Mouse (Mus musculus): Measurements from ENCODE around the gene Dhrs4. TPM values are rescaled to one million over a fixed set of nuclear protein-coding genes. Genes with fewer than 3 reads are reported as not detected.
A peak's percentile ranks its signal among the peaks of the same experiment; 100 is the strongest.

Dhrs4 gene
- polyA plus RNA-seq (2014; fragmentation: Nextera tagmentation; extraction: Ambion mirVana), result 49.5 and 58.3 TPM in 2 replicates

DNA sequence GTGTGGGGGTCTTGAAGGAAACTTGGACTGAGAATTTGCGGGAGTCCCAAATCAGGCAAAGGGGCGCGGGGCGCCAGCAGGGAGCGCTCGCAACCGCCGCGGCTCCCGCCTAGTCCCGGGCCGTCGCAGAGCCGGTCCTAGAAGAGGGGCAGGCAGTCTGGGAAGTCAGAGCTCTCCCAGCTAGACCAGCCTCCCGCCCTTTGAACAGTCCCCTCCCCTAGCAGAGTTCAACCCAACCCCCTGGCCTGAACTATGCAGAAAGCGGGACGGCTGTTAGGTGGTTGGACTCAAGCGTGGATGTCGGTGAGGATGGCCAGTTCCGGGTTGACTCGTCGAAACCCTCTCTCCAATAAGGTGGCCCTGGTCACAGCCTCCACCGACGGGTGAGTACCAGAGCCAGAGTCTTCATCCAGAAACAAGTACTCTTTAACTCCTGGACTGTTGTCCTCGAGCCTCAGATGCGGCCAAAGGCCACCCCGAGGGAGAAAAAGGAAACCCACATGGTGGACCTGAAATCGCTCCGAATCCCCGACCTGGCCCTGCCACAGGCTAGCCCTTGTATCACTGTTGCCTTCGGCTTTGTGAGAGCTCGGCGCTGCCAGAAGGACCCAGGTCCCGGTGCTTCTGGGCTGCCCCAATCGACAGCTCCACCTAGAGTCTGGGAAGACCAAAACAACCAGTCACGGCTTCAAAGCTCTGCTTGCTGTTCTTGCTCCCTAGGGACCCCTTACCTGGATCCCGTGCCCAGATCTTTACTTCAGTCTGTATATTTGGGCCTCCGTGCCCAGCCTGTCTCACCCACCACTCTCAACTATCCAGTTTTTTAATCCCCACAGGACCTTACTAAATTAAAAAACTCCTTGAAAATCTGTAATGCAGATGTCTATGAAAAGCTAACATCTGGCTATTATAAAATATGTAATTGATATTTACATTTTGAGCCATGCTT, at the start of gene Dhrs4:
Dhrs4 (plus strand) TSS at position 108 of the 949 bp plus-strand sequence.
- WGBS, result under 1% methylated on average over 38 of the region's 38 CpGs
- Histone ChIP-seq H3K4me2 (ENCODE audit: low read depth, low read length) (peak within 1 kb of the TSS; percentile 40), H3K4me3 (ENCODE audit: low read depth, low read length) (peak within 1 kb of the TSS; percentile 47), H3K9me3 (replicated peaks; ENCODE audit: control insufficient read depth, low read length) (no peaks in the 10 kb centered on the region), H3K4me1 (ENCODE audit: control insufficient read depth, insufficient read depth, low read length) (no peaks in the 10 kb centered on the region), H3K36me3 (replicated peaks; ENCODE audit: control insufficient read depth, insufficient read depth, low read depth, low read length) (no peaks in the 10 kb centered on the region), H3K27ac (replicated peaks; ENCODE audit: low read depth, low read length) (peak within 1 kb of the TSS; percentile 48; the same call in 1 of the 2 replicates), H3K27me3 (ENCODE audit: control insufficient read depth, insufficient read depth, low read length) (no peaks in the 10 kb centered on the region), H3K9ac (replicated peaks; ENCODE audit: low read length) (peak within 1 kb of the TSS; percentile 57)
- peak; percentile 96 for ATAC-seq (replicated peaks; ENCODE audit: insufficient number of reproducible peaks, low FRiP score, low TSS enrichment, low read depth)
- DNase-seq (ENCODE audit: low spot score), result peak; percentile 87

DNA sequence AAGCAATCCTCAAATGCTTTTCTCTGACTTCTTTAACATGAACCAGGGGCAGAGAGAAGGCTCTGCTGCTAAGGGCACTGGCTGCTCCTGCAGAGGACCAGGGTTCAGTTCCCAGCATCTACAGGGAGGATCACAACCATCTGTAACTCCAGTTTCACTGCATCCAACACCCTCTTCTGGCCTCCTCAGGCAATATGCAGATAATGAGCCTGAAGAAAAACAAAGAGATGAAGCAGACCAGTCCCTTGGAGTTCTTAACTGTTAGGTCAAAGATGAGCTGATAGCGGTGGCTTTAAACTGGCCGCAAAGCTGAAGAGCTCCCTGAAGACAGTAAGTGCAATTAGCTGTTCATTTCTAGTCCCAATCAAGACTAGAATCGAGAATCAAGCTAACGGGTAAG, 48.3 kb upstream of the Dhrs4 start:
- Histone ChIP-seq H3K9ac (replicated peaks; ENCODE audit: low read length) (no peak overlapping the region), H3K4me3 (ENCODE audit: low read depth, low read length) (no peak overlapping the region), H3K4me2 (ENCODE audit: low read depth, low read length) (no peak overlapping the region), H3K27me3 (ENCODE audit: control insufficient read depth, insufficient read depth, low read length) (no peaks in the 10 kb centered on the region), H3K4me1 (ENCODE audit: control insufficient read depth, insufficient read depth, low read length) (no peaks in the 10 kb centered on the region), H3K9me3 (replicated peaks; ENCODE audit: control insufficient read depth, low read length) (no peaks in the 10 kb centered on the region), H3K36me3 (replicated peaks; ENCODE audit: control insufficient read depth, insufficient read depth, low read depth, low read length) (no peaks in the 10 kb centered on the region), H3K27ac (replicated peaks; ENCODE audit: low read depth, low read length) (no peak overlapping the region)
- DNase-seq (ENCODE audit: low spot score), result no peak
- WGBS, result 92% methylated on average over 4 of the region's 4 CpGs
- ATAC-seq (replicated peaks; ENCODE audit: insufficient number of reproducible peaks, low FRiP score, low TSS enrichment, low read depth), result no peak

DNA sequence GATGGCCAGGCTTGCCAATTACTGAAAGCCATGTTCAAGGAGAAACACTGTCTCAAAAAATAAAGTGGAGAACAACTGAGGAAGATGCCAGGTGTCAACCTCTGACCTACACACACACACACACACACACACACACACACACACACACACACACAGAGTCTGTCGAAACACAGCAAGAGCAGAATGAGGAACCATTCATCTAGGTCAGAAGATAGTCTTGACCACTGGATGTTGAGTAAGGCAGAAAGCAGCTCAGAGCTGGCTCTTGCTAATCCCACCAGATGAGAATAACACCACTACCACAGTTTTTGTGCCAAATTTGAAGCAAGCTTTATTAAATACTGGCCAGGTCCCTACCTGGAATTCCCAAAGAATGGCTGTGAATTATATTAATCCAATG, 45.5 kb upstream of the Dhrs4 start:
- DNase-seq (ENCODE audit: low spot score), result no peak
- Histone ChIP-seq H3K27me3 (ENCODE audit: control insufficient read depth, insufficient read depth, low read length) (no peaks in the 10 kb centered on the region), H3K36me3 (replicated peaks; ENCODE audit: control insufficient read depth, insufficient read depth, low read depth, low read length) (no peaks in the 10 kb centered on the region), H3K4me1 (ENCODE audit: control insufficient read depth, insufficient read depth, low read length) (no peaks in the 10 kb centered on the region), H3K27ac (replicated peaks; ENCODE audit: low read depth, low read length) (no peak overlapping the region), H3K4me2 (ENCODE audit: low read depth, low read length) (no peak overlapping the region), H3K9ac (replicated peaks; ENCODE audit: low read length) (no peak overlapping the region), H3K4me3 (ENCODE audit: low read depth, low read length) (no peak overlapping the region), H3K9me3 (replicated peaks; ENCODE audit: control insufficient read depth, low read length) (no peaks in the 10 kb centered on the region)
- 88% methylated on average over 1 of the region's 1 CpGs for WGBS
- ATAC-seq (replicated peaks; ENCODE audit: insufficient number of reproducible peaks, low FRiP score, low TSS enrichment, low read depth), result no peak

DNA sequence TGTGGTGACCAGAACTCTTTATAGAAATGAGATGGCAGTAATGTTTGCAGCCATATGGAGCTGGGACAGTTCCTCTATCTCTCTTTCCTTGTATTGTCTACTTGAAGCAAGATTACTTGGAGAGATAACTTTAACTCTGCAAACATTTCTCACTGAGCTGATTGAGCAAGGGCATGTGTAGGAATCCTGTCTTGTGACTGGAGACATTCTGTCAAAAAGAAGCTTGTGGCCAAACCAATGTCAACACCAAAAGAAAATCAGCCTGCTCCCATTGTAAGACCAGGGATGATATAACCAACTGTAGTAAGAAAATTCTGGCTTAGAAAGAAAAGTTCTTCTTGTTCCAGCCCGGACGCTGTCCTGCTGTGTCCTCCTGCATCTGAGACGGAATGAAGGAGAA, 43.7 kb upstream of the Dhrs4 start:
- Histone ChIP-seq H3K4me3 (ENCODE audit: low read depth, low read length) (no peak overlapping the region), H3K9ac (replicated peaks; ENCODE audit: low read length) (no peak overlapping the region), H3K36me3 (replicated peaks; ENCODE audit: control insufficient read depth, insufficient read depth, low read depth, low read length) (no peaks in the 10 kb centered on the region), H3K27ac (replicated peaks; ENCODE audit: low read depth, low read length) (no peak overlapping the region), H3K9me3 (replicated peaks; ENCODE audit: control insufficient read depth, low read length) (no peaks in the 10 kb centered on the region), H3K4me1 (ENCODE audit: control insufficient read depth, insufficient read depth, low read length) (no peaks in the 10 kb centered on the region), H3K27me3 (ENCODE audit: control insufficient read depth, insufficient read depth, low read length) (no peaks in the 10 kb centered on the region), H3K4me2 (ENCODE audit: low read depth, low read length) (no peak overlapping the region)
- ATAC-seq (replicated peaks; ENCODE audit: insufficient number of reproducible peaks, low FRiP score, low TSS enrichment, low read depth) (no peak), DNase-seq (ENCODE audit: low spot score) (no peak)
- 95% methylated on average over 3 of the region's 3 CpGs for WGBS

DNA sequence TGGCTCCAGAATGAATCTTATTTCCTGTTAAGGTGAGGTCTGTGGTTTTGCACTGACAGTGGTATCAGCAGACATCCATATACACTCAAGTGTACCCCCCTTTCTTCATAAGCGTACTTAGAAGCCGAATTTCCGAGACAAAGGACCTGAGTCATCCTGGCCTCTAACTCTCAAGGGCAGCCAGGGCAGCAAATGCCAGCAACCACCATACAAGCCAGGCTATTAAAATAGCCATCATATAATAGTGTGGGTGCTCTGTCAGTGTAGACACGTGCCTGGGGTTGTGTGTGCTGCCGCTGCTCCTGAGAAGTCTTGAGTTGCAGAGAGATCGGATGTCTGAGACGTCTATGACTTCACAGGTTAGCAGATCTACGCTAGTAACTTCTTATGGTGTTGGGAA, 41.4 kb upstream of the Dhrs4 start:
- DNase-seq (ENCODE audit: low spot score) (no peak), ATAC-seq (replicated peaks; ENCODE audit: insufficient number of reproducible peaks, low FRiP score, low TSS enrichment, low read depth) (no peak)
- 74% methylated on average over 8 of the region's 8 CpGs for WGBS
- Histone ChIP-seq H3K9ac (replicated peaks; ENCODE audit: low read length) (no peak overlapping the region), H3K9me3 (replicated peaks; ENCODE audit: control insufficient read depth, low read length) (no peaks in the 10 kb centered on the region), H3K27me3 (ENCODE audit: control insufficient read depth, insufficient read depth, low read length) (no peaks in the 10 kb centered on the region), H3K4me1 (ENCODE audit: control insufficient read depth, insufficient read depth, low read length) (no peaks in the 10 kb centered on the region), H3K4me3 (ENCODE audit: low read depth, low read length) (no peak overlapping the region), H3K4me2 (ENCODE audit: low read depth, low read length) (no peak overlapping the region), H3K36me3 (replicated peaks; ENCODE audit: control insufficient read depth, insufficient read depth, low read depth, low read length) (no peaks in the 10 kb centered on the region), H3K27ac (replicated peaks; ENCODE audit: low read depth, low read length) (no peak overlapping the region)

DNA sequence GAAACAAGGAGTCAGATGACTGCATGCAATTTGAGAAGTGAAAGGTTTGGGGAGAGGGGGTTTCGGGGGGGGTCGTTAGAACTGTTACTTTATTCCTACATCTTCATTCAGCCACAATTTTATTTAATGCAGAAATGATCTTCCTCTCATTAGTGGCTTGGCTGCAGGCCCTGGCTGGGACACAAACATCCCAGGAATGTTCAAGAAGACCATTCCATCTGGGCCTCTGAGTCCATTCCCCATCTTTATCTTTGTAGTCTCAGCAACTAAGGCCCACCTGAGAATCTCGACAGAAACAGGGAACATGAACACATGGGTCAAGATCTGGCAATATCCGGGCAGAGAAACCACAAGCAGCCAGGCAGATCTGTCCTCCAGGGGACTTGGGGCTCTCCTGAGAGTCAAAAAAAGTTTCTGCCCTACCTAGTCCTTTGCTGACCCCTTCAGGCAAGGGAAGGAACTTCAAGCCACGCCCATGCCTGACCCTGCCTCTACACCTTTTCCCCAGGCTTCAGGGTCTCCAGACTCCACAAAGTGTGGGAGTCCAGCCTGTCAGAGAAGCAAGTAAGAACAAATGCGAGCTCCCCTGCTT, 40.3 kb upstream of the Dhrs4 start:
- DNase-seq (ENCODE audit: low spot score) (peak; percentile 56), ATAC-seq (replicated peaks; ENCODE audit: insufficient number of reproducible peaks, low FRiP score, low TSS enrichment, low read depth) (no peak)
- Histone ChIP-seq H3K27me3 (ENCODE audit: control insufficient read depth, insufficient read depth, low read length) (no peaks in the 10 kb centered on the region), H3K9ac (replicated peaks; ENCODE audit: low read length) (no peak overlapping the region), H3K27ac (replicated peaks; ENCODE audit: low read depth, low read length) (no peak overlapping the region), H3K36me3 (replicated peaks; ENCODE audit: control insufficient read depth, insufficient read depth, low read depth, low read length) (no peaks in the 10 kb centered on the region), H3K4me3 (ENCODE audit: low read depth, low read length) (no peak overlapping the region), H3K4me1 (ENCODE audit: control insufficient read depth, insufficient read depth, low read length) (no peaks in the 10 kb centered on the region), H3K4me2 (ENCODE audit: low read depth, low read length) (no peak overlapping the region), H3K9me3 (replicated peaks; ENCODE audit: control insufficient read depth, low read length) (no peaks in the 10 kb centered on the region)
- 30% methylated on average over 6 of the region's 6 CpGs for WGBS

DNA sequence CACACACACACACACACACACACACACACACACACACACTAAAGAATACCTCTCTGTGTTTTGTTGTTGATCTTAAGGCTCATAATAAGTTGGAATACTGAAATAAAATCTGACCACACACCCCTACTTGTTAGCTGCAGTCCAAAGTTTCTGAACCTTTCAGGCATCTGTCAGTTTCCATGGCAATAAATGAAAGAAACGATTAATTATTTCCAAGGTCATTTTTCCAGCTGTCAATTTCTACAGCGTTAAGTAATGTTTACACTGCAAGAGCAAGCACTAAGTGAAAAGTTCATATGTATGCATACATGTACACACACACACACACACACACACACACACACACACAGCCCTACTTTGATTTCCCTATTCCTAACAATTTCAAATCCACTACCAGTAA, 20.9 kb upstream of the Dhrs4 start:
- Histone ChIP-seq H3K27ac (replicated peaks; ENCODE audit: low read depth, low read length) (no peak overlapping the region), H3K4me1 (ENCODE audit: control insufficient read depth, insufficient read depth, low read length) (no peaks in the 10 kb centered on the region), H3K4me3 (ENCODE audit: low read depth, low read length) (no peak overlapping the region), H3K4me2 (ENCODE audit: low read depth, low read length) (no peak overlapping the region), H3K27me3 (ENCODE audit: control insufficient read depth, insufficient read depth, low read length) (no peaks in the 10 kb centered on the region; the same call in 1 of the 2 replicates), H3K9ac (replicated peaks; ENCODE audit: low read length) (no peak overlapping the region), H3K9me3 (replicated peaks; ENCODE audit: control insufficient read depth, low read length) (no peaks in the 10 kb centered on the region), H3K36me3 (replicated peaks; ENCODE audit: control insufficient read depth, insufficient read depth, low read depth, low read length) (no peaks in the 10 kb centered on the region)
- no peak for DNase-seq (ENCODE audit: low spot score)
- no peak for ATAC-seq (replicated peaks; ENCODE audit: insufficient number of reproducible peaks, low FRiP score, low TSS enrichment, low read depth)
- WGBS, result 83% methylated on average over 2 of the region's 2 CpGs

DNA sequence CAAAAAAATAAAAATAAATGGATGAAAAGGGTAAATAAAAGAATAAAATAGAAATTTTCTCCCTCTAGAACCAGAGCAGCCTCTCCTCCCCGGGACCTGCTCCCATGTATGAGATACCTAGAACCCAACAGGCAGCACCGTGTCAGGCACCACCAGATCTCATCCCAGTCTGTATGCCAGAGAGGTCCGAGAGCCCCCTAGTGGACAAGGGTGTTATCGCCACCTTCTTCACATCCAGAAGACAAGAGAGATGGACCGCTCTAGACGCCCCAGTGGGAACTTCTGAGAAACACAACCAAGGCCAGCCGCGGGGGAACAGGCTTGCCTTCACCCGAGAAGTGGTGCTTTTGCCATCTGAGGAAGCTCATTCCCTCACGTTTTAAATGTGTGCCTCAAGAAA, 20.3 kb upstream of the Dhrs4 start:
- H3K27ac ChIP-seq (replicated peaks; ENCODE audit: low read depth, low read length), result no peak overlapping the region
- H3K4me1 ChIP-seq (ENCODE audit: control insufficient read depth, insufficient read depth, low read length), result no peaks in the 10 kb centered on the region
- no peaks in the 10 kb centered on the region for H3K36me3 ChIP-seq (replicated peaks; ENCODE audit: control insufficient read depth, insufficient read depth, low read depth, low read length)
- no peaks in the 10 kb centered on the region for H3K9me3 ChIP-seq (replicated peaks; ENCODE audit: control insufficient read depth, low read length)
- peak; percentile 78 for DNase-seq (ENCODE audit: low spot score)
- 24% methylated on average over 10 of the region's 10 CpGs for WGBS
- ATAC-seq (replicated peaks; ENCODE audit: insufficient number of reproducible peaks, low FRiP score, low TSS enrichment, low read depth), result peak; percentile 39; the same call in 1 of the 2 replicates
- no peaks in the 10 kb centered on the region; the same call in 1 of the 2 replicates for H3K27me3 ChIP-seq (ENCODE audit: control insufficient read depth, insufficient read depth, low read length)
- H3K4me3 ChIP-seq (ENCODE audit: low read depth, low read length), result no peak overlapping the region
- H3K9ac ChIP-seq (replicated peaks; ENCODE audit: low read length), result no peak overlapping the region
- H3K4me2 ChIP-seq (ENCODE audit: low read depth, low read length), result no peak overlapping the region
